Mouse (Mus musculus) adrenal gland, postnatal 10 days (tissue): Measurements from ENCODE around the gene Ubtd1. TPM values are rescaled to one million over a fixed set of nuclear protein-coding genes. Genes with fewer than 3 reads are reported as not detected.
A peak's percentile ranks its signal among the peaks of the same experiment; 100 is the strongest.

ENCODE experiments used
- DNase-seq: peaks from one replicate; pipeline ENCODE4 v3.0.0; 2021; ENCODE audit warnings: mixed read lengths
- total RNA-seq, 2 experiments: library from RNA; stranded (reverse); gene quantifications; 2 replicates each; pipeline ENCODE4 v1.2.3; 2021

The Ubtd1 gene
- total RNA-seq, 2 experiments from 2014 or later: 17.1 to 20.2 TPM

DNA sequence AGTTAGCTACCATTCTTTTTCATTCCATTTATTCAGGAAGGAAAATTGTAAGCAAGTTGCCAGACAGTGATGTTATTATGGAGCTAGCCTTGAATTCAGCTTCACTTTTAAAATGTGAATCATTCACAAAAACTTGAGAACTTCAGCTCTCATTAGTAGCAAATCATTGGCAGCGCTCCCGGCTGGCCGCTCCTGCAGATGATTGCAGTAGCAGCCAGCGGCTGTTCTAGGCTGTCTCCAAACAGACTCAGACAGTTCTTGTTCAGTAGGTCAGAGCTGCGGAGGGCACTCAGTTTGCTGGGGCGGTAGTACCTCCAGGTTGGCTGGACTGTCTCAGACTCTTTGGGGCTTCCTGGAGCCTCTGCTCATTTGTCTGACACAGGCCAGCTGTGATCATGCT is 11.9 kb downstream of the Ubtd1 start:
- DNase-seq: peak; percentile 89

DNA sequence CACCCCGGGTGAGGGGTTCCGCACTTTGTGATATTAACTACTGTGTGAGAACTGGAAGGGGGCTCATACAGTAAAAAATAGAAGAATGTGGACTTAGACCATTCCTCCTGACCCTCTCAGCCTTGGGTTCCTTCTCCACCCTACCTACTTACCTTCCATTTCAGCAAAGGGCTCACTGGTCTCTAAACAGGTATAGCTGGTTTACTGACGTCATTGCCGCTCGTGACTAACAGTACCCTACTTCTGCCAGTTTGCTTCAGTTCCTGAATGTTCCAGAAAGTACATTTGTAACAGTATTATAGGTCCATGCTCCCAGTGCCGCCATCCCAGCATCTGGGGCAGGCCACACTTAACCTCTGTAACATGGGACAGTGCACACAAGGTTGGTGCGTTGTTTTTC is 12.5 kb downstream of the Ubtd1 start:
- no peak for DNase-seq

DNA sequence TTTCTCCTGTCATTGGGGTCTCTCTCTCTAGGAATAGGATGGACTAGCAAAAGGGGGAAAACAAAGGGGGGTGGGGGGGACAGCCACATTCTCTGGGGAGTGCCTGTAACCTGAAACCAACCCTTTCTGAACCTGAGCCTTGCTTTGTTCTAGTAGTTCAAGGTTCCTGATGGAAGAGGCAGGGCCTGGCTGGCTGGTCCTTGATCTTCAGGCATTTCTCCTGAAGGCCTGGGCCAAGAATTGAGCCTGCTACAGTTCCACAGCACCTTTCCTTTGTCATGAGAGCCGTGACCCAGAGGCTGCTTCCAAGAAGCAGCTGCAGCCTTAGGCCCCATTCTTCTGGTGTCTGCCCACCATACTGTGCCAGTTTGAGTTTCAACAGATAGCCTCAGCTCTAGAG is 13.9 kb downstream of the Ubtd1 start:
- no peak for DNase-seq

DNA sequence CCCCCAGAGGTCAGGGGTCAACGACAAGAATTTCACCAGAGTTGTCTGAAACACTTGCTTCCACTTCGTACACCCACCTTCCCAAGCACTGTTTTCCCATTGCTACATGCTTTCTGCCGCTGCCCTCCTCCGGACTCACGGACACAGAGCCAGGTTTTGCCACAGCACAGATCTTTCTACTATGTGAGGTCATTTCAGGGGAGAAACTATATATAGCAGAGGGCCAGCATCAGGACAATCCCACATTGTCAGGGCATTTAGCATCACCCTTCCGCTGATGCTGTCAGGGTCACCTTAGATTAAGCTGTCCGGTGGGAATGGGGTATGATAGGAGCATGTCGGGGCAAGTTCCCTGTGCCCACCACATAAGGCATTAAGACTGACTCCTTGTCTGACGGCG is 15.5 kb downstream of the Ubtd1 start:
- DNase-seq: no peak

DNA sequence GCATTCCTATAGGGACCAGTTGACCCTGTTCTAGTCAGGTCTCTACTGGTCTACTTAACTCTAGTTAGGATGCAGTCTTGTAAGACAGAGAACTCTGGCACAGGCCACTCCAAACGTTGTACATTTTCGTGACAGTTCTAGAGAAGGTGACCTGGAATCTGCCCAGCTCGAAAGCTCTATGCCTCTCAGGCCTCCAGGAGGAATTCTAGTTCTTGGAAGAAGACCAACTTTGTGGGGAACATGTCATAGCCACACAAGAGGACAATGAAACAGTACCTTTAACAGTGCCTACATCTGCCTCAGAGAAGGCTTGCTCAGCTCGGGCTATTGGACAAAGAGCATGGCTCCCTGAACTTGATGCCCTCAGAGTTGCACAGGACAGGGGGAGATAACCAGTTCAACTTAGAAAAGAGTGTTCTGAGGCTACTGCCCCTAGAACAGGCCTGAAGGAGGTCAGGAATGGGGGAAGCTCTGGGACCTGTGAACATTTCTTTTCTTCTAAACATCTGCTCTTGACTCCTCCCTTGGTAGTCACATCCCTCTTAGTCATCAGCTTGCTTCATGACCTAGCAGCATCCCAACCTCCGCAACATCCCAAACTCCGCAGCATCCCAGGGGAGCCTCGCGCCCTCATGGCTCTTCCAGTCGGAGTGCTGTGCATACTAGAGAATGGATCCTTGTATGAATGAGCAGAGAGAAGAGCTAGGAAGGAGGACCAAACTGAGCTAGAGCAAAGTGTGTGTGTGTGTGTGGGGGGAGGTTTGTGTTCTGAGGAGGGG is 17.4 kb downstream of the Ubtd1 start:
- peak; percentile 19 for DNase-seq

DNA sequence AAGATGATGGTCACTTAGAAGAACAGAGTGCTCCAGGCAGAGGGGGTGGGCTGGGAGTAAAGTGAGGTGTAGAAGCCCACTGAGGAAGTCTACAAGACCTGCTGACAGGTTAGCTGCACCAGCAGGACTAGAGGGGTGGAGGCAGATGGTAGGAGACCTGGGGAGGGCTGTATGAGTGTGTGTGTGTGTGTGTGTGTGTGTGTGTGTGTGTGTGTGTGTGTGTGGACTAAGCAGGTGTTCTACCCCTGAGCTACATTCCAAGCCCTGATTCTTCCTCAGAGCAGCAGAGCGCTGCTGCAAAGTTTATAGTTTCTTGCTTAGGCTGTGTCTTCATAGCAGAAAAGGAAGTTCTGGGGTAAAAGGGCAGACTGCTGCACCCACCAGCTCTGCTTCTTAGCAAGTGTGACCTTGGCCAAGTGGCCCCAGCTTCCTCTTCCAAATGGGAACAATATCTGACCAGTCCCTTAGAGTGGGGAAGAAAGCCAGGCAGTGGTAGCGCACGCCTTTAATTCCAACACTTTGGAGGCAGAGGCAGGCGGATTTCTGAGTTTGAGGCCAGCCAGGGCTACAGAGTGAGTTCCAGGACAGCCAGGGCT is 18.2 kb downstream of the Ubtd1 start:
- no peak for DNase-seq

DNA sequence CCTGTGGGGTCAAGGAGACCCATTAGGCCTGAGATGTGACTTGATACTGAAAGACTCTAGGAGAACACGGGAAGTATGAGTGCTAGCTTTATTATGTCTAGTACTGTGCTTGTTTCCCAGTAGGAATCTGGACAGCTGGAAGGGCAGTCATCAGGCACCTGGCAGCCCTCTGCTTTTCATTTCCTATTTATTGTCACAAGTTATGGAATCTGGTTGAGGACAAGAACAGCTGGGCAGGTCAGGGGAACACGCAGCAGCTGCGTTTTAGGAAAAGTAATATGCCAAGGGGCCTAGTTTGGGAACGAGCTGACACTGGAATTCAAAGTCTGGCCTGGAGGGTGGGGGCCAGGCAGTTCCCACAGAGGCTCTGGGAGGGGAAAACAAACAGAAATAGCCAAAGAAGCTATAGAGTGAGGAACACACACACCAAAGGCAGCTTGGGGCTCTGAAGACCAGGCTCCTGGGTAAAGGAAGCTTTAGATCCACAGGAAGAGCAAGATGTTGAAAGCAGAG is 18.9 kb downstream of the Ubtd1 start:
- no peak for DNase-seq

DNA sequence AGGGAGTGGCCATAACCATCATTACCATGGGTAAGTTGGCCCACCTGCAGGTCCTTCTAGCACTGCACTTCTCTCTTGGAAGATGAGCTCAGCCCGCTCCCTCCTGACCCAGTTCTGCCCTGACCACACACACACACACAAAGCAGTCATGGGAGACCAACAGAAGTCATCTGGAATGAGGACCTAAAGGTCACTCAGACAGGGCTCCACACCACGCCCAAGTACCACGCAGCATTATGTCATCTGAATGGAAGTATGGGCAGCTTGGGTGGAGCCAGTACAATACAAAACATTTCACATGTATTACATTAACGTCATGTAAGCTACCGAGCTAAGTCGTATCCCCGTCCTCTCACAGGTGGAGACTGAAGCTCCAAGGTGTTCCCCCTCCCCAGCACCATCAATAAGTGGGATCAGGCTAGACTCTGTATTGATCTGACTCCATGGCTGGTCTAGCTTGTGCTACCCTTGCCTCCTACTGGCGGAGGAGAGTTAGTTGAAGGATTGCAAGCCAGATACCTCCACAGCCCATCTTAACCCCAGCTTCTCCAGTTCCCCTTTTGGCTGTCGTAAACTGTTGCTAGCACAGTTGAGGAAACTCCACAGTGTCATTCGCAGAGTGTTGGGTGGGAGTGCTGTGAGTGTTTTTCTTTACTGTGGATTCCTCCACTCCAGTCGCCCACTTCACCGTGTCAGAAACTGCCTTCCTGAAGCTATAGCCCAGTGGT is 19.9 kb downstream of the Ubtd1 start:
- DNase-seq: no peak

DNA sequence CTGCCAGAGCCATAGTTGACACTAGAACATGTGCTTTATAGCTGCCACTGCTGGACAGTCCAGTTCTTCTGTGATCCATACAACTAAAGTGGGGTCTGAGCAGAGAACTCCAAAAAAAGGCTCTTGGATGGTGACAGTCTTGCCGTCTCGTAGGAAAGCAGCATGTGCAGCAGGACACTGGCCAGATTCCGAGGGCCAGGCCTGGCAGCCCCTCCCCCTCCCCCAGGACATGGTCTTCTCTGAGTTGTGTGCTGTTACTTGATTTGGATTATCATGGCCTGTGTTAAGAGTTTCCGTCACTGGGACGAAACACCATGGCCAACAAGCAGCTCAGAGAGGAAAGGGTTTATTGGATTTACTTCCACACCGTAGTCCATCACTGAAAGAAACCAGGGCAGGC is 22.7 kb downstream of the Ubtd1 start:
- DNase-seq: no peak

DNA sequence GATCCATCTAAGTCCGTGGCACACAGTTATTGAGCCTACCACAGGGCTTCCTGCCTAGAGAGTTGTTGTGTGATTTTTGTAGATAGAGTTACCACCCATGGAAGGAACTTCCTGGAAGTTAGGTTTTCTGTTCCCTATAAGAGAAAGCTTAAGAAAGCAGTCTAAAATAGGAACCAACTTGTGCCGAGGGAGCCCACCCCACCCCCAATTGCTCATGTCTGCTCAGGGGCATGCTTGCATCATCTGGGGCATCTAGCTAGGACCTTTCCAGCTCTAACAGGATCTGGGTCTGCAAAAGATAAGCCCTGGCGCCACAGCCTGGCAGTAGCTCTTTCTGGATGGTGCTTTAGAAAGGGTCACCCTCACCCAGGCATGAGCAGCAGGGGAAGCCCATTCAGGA is 24.1 kb downstream of the Ubtd1 start:
- DNase-seq: no peak

DNA sequence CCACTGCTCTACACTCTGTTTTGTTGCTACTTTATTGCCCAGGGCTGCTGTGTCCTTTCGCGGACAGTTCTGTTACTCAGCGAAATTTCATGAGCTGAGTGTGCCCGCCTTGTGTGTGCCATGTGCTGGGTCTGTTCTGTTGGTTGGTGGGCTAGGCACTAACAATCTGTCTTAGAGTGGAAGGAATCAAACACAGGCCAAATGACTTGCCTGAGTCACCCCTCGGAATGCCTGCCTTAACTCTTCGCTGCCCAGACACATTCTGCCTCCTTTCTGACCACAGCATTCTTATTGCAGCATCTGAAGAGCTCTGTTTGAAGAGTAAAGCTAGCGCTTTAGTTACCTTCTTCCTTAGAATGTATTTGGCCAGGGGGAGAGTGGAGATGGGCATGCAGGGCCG is 25.0 kb downstream of the Ubtd1 start:
- no peak for DNase-seq

DNA sequence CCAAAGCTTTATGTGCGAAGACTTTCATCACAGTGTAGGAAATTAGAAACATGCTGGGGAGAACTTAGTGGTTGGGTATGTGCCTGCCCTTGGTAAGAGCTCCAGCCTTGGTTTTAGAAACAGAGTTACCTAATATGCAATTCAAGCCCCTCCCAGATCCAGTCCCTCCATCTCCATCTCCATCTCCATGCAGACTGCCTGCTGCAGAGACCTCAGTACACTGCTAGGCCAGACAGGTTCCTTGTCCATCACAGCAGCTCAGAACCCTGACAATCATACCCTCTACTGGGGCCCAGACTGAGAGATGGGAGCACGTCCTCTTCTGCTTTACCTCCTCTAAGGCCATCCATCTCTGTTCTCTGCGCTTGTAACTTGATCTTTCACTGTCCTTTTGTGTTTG is 27.0 kb downstream of the Ubtd1 start:
- no peak for DNase-seq

DNA sequence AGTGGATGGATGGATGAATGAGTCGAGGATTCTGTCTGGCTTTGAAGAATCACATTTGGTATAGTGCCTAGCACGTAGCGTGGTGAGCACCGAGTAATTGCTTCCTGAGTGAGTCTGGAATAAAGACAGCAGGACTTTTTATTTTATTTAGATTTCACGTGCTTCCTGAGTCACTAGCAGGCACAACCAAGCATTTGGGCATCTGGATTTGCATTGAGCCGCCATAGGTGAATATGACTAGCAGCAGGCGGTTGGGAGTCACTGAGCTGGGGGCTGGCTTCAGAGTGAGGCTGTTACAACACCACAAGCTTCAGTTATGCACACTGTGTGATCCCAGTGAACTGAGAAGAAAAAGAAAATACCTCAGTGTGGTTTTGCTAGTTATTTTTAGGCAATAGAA is 27.5 kb downstream of the Ubtd1 start:
- no peak for DNase-seq

DNA sequence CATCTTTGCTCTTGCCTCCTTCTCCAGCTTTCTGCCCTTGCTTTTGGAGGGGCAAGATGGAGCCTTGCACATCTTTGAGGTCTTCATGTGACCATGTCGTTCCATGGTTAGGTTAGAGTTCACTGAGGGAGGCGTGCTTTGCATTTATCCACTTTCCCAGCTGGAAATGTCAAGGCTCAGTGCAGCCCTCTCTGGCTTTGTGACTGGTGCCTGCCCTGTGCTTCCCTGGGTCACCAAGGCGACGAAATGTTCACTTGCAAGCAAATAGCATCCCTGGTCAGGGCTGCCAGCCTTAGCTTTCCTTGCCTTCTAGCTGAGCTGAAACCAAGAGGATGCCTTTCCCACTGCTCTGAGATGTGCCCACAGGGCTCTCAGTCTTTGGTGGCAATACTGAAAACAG is 28.9 kb downstream of the Ubtd1 start:
- peak; percentile 62 for DNase-seq

DNA sequence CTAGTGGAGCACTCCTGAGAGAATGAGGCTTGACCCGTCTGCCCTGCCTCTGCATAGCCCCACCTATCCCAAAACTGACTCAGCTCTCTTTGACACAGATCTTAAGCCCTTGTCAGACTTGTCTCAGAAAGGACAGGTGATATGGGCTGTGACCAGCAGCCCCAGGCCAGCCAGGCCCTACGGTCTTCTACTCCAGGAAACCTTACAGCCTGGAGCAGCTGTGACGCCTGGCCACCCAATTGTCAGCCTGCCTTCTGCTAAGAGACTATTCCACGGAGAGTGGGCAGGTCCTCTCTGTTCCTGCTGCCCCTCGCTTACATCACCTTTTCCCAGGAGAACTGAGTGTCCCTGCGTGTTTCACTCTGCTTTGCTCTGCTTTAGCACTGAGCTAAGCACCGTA is 29.6 kb downstream of the Ubtd1 start:
- no peak for DNase-seq

DNA sequence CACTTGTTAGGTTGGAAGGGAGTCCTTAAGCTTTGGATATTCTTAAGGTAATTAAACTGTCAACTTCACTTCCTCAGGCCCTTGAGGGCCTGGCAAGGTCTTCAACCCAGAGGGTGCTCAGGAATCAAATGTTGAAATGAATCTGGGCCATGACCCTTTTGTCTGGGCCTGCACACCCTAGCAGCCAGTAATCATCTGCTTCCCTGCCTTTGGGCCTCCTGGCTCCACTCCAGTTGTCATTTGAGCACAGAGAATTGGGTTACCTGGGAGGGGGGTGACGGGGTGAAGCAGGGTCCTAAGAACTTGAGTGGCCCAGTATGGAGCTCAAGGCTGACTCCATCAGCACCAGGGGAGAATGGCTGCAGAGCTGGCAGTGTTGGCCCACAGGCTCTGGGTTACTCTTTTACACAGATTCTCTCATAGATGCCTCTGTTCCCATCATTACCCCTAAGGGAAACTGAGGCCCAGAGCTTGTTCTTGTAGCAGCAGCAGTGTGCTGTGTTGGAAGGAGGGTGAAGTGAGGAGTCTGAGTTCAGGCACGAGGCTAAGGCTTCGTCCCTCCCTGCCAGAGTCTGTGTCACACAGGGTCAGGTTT is 32.8 kb downstream of the Ubtd1 start:
- DNase-seq: no peak

DNA sequence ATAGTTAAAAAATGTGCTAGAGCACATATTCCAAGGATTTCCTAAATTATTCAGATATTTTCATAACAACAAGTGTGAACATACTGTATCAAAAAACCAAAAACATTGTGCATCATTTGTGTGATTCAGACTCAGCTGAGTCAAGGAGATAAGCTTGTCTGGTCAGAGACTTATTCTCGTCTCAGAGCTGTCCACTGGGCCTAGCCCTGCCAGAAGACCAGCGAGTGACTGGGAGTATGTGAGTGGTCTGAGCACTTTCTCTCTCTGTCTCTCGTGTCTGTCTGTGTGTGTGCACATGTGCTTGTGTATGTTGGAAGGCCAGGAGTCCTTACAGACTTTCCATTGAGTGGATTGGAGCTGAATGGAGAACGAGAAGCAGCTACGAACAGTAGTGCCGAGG is 33.4 kb downstream of the Ubtd1 start:
- no peak for DNase-seq

DNA sequence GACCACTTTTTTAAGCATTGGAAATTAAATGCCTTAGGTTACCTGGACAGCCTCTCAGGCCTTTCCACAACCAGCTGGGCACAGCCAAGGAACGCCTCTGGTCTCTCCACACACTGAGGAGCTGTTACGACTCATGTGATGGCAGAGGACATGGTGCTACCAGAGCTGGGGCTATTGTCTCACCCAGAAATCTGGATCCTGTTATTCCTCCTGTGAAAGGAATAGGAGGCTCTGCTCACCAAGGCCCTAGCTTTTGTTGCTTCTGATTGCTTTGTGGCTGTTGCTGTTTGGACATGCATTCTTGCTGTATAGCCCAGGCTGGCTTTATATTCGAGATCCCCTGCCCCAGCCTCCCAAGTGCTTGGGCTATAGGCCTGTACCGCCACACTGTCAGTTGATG is 34.7 kb downstream of the Ubtd1 start:
- no peak for DNase-seq

DNA sequence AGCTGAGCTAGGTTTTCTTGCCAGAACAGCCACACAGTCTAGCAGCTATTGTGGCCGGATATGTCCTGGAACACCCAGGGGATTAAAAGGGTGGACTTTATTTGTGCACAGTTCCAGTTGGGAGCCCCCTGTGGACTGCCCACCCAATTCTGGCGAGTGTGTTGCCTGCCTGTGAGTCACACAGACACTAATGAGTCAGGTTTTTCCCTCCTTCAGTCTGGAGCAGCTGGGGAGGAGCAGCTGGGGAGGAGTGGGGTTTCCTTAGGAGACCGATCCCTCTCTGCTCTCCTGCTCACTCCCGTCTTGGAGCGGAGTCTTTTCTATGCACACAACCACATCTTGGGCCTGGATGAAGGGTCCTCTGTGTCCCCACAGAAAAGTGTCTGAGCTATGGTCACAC is 35.3 kb downstream of the Ubtd1 start:
- DNase-seq: peak; percentile 35

DNA sequence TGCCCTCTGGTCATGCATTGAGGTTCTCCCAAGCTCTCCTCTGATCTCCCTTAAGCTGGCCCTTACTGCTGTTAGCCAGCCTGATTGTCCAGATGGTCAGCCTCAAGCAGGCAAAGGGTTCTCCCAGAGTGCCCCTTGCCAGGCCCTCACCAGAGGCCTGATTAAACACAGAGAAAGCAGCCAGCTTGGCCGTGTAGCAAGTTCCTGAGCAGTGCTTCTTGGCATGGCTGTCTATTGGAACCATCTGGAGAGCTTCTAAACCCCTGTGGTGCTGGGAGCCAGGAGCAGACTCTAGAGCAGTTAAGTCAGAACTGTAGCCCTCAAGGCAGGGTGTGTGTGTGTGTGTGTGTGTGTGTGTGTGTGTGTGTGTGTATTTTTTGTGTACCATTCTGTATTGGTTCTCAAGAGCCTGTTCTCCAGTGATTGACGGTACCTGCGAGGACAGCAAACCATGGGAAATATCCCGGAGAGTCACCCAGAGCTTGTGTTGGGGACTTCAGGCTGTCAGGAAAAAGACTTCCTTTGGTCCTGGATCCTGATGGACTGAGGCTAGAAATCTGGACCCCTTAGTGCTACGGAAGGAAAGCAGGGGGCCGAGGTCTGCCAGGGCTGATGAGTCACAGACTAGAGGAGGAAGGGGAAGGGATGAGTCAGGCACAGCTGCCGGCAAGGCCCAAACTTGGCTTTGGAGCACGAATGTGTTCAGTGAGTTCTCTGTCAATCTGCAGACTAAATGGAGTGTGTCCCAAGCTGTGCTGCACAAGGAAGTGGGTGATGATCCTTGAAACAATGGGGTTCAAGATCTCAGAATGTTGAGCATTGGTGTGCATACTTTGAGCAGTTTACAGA is 36.1 kb downstream of the Ubtd1 start:
- peak; percentile 80 for DNase-seq

DNA sequence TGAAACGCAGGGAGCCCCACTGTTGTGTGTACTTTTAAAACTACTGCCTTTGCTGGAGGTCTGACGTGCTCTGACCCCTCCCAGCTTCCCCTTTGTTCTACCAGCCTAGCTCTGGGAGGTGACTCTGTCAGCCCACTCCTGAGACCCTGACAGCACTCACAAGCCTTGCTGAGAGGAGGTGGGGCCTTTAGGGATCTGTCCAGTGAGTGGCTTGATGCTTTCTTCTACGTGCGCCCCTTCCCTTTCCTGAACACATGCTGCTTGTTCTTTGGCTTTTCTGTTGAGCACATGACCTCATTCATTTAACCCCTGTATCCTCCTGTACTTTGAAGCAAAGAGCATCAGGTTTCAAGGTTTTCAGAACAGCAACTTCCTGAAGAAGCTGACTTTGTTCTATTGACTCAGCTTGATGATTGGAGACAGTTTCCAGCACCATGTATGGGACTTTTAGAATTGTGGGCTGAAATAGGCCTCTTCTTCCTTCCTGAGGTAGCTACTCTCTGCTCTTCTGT is 37.5 kb downstream of the Ubtd1 start:
- no peak for DNase-seq
